Mouse (Mus musculus) hindbrain, embryonic 11.5 days (tissue): ENCODE results near the gene Gm28539. TPM values are rescaled to one million over a fixed set of nuclear protein-coding genes. Genes with fewer than 3 reads are reported as not detected.

Experiments
- ATAC-seq: fragments of 200-750 bp; cut with Nextera tagmentation; 2 replicates; pipeline ENCODE4 v1.8.0; 2017; ENCODE audit warnings: mild to moderate bottlenecking, moderate TSS enrichment, moderate library complexity; ENCODE audit not compliant: low FRiP score
- DNase-seq: peaks from one replicate; pipeline ENCODE4 v3.0.0-alpha.2; 2015; ENCODE audit warnings: low spot score
- H3K27ac ChIP-seq: fragments of 300-500 bp; sonication (generic); 2 replicates; pipeline ENCODE4 v1.5.1; 2014; ENCODE audit warnings: mild to moderate bottlenecking, low read depth, low read length
- H3K27me3 ChIP-seq: fragments of 300-500 bp; sonication (generic); 2 replicates; pipeline ENCODE4 v1.6.1; 2014; ENCODE audit warnings: mild to moderate bottlenecking, low read length, moderate library complexity, mixed read lengths; ENCODE audit not compliant: control insufficient read depth, insufficient read depth
- H3K36me3 ChIP-seq: fragments of 300-500 bp; sonication (generic); 2 replicates; pipeline ENCODE4 v1.6.1; 2014; ENCODE audit warnings: mild to moderate bottlenecking, low read length, moderate library complexity, mixed read lengths; ENCODE audit not compliant: control insufficient read depth, insufficient read depth
- H3K4me1 ChIP-seq: fragments of 300-500 bp; sonication (generic); replicated peaks from 2 replicates; pipeline ENCODE4 v1.6.1; 2014; ENCODE audit warnings: low read length, mixed read lengths; ENCODE audit not compliant: control insufficient read depth, insufficient read depth
- H3K4me2 ChIP-seq: fragments of 300-500 bp; sonication (generic); replicated peaks from 2 replicates; pipeline ENCODE4 v1.6.1; 2014; ENCODE audit warnings: mild to moderate bottlenecking, low read depth, low read length
- H3K4me3 ChIP-seq: fragments of 300-500 bp; sonication (generic); 2 replicates; pipeline ENCODE4 v1.5.1; 2014; ENCODE audit warnings: low read depth, low read length
- H3K9ac ChIP-seq: fragments of 300-500 bp; sonication (generic); 2 replicates; pipeline ENCODE4 v1.6.1; 2014; ENCODE audit warnings: low read depth, low read length
- H3K9me3 ChIP-seq: fragments of 300-500 bp; sonication (generic); 2 replicates; pipeline ENCODE4 v1.6.1; 2016; ENCODE audit warnings: low read length; ENCODE audit not compliant: control insufficient read depth
- WGBS: fragments of 180-500 bp; shearing (Covaris S2); extraction: QIAGEN DNeasy Blood & Tissue Kit; methylation state at CpG from one replicate; pipeline ENCODE4 v1.1.7; 2014; 5-methylcytosine and 5-hydroxymethylcytosine counted together
- polyA plus RNA-seq: library from polyadenylated mRNA; unstranded; fragments of >200 nt; fragmentation: Nextera tagmentation; extraction: Ambion mirVana; gene quantifications from 2 replicates; pipeline ENCODE4 v1.2.1, GENCODE M21; 2014

Gm28539 gene
- polyA plus RNA-seq, 1 experiment from 2014 or later = not detected

DNA sequence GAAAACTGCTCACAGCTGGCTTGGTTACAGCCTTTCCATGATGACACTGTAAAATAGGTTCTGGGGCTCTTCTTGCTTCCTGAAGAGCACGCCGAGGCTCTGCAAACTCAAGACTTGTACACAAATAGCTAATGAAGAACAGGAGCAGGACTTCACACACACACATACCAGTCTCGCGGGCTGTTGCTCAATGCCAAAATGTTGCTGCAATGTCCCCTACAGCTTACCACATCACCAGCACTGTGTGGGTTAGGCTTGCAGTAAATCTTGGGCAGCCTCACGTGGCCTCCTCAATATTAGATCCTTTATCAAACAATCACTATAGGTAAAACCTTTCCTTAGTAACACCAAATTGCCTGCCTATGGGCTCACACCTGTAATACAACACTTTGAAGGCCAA lies 27.4 kb upstream of the Gm28539 start:
- Histone ChIP-seq H3K9me3 (no peaks in the 10 kb centered on the region), H3K27me3 (no peaks in the 10 kb centered on the region), H3K4me1 (no peaks in the 10 kb centered on the region; the same call in 1 of the 2 replicates), H3K4me2 (no peak overlapping the region), H3K27ac (no peak overlapping the region), H3K4me3 (no peak overlapping the region), H3K9ac (no peak overlapping the region), H3K36me3 (no peaks in the 10 kb centered on the region)
- 96% methylated on average over 5 of the region's 5 CpGs for WGBS
- ATAC-seq (no peak), DNase-seq (no peak)

DNA sequence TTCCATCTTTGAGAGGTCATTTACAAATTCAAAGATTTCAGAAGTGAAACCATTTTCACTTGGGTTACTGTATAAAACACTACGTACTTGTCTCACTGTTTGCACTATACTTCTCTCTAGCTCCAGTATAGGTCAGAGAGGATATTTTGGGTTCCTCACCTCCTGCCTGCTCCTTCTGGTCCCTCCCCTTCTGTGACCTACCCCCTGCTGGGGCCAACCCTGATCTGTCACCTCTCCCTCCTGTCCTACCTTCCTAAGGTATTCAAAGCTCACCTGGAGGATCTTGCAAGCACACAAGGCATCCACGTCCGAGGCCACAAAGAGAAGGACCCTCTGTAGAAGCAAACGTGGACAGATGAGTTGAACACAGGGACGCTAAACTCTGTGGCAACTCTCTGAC lies 25.4 kb upstream of the Gm28539 start:
- peak overlapping the region; percentile 77 for H3K4me2 ChIP-seq
- no peak for DNase-seq
- H3K4me3 ChIP-seq = peak overlapping the region; percentile 84
- 7% methylated on average over 5 of the region's 5 CpGs for WGBS
- peak overlapping the region; percentile 58 for H3K9ac ChIP-seq
- no peaks in the 10 kb centered on the region for H3K27me3 ChIP-seq
- H3K27ac ChIP-seq = no peak overlapping the region
- no peaks in the 10 kb centered on the region; the same call in 1 of the 2 replicates for H3K4me1 ChIP-seq
- H3K36me3 ChIP-seq = 0 out of 2 replicates have a peak, but pooled peaks cover 3% of the 10 kb centered on the region
- H3K9me3 ChIP-seq = no peaks in the 10 kb centered on the region
- no peak; the same call in 1 of the 2 replicates for ATAC-seq

DNA sequence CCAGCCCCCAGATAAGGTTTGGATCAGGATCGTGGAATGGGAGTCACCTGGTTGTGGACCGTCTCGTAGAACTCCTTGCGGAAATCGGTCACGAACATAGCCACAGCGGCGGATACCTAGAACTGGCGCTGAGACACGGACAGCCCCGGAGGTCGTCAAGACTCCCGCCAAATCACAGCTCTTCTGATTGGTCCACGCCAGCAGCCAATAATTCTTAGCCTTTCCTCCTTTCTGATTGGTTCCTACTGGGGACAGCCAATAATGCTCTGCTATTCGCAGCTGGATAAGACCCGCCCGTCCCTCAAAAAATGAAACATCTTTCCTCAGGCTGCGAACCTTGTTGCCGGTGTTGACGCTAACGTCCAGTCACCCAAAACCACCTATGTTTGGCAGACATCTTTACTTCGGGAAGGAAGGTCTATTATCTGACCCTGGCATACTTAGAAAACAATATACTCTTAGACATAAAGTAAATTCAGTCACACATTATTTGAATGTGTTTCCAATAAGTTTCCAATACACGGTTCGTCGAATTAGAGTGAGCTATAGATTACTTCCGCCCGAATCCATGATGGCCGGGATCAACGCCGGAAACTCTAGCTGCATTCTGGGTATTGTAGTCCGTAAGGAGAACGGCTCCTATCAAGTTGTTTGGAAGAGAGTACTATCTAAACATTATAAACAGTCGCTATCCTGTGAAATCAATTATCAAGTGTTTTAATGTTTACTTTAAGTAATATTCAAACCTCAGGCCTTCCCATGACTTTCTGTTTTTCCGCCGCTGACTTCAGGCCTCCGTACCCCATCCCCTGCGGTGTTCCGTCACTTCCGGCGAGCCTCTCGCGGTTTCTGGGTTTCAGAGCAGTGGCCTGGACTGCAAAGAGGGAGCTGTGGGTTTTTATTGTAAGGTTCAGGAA lies 24.7 kb upstream of the Gm28539 start, which contains the start of the genes Ufd1 and Cdc45:
Gene Ufd1 (plus strand): TSS at position 312 of the 917 bp plus-strand sequence.
Gene Cdc45 (minus strand): TSS at position 520 of the 917 bp plus-strand sequence.
- WGBS = under 1% methylated on average over 42 of the region's 42 CpGs
- peak within 1 kb of the TSS; percentile 61 for H3K27ac ChIP-seq

DNA sequence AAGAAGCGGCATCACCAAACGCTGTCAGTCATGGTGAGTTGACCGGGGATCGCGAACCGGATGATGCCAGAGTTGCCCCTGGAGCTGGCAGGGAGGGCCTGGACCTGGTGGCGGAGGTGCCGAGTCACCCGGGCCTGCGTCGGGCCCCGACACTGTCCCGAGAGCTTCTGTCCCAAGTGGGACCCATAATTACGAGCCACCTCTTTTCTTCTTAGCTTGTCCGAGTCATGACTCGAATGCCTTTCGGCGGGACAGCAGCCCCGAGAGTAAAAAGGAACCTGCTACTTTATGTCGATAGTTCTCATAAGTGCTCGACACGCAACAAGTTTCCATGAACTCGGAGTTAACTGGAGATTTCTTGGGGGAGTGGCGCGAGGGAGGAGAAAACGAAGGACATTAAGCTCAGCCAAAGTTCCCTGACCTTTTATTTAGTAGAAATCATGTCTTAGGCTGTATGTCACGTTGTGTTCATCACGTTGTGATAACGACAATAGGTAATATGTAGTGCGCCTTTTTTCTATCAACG lies 23.9 kb upstream of the Gm28539 start:
- peak overlapping the region; percentile 61 for H3K4me2 ChIP-seq
- ATAC-seq = peak; percentile 65
- H3K9ac ChIP-seq = peak overlapping the region; percentile 80
- peak overlapping the region; percentile 84 for H3K4me3 ChIP-seq
- 0 out of 2 replicates have a peak, but pooled peaks cover 5% of the 10 kb centered on the region for H3K36me3 ChIP-seq
- no peaks in the 10 kb centered on the region for H3K9me3 ChIP-seq
- H3K27ac ChIP-seq = peak overlapping the region; percentile 61
- no peaks in the 10 kb centered on the region; the same call in 1 of the 2 replicates for H3K4me1 ChIP-seq
- 3% methylated on average over 31 of the region's 31 CpGs for WGBS
- no peaks in the 10 kb centered on the region for H3K27me3 ChIP-seq
- DNase-seq = no peak

More for the DNA sequence above, 24.7 kb upstream of the Gm28539 start, which contains the start of the genes Ufd1 and Cdc45:
- H3K9ac ChIP-seq = peak within 1 kb of the TSS; percentile 80
- peak within 1 kb of the TSS; percentile 77 for H3K4me2 ChIP-seq
- H3K4me3 ChIP-seq = peak within 1 kb of the TSS; percentile 84
- H3K27me3 ChIP-seq = no peaks in the 10 kb centered on the region
- peak; percentile 92 for DNase-seq
- ATAC-seq = peak; percentile 96
- H3K4me1 ChIP-seq = no peaks in the 10 kb centered on the region; the same call in 1 of the 2 replicates
- H3K36me3 ChIP-seq = 0 out of 2 replicates have a peak, but pooled peaks cover 3% of the 10 kb centered on the region
- no peaks in the 10 kb centered on the region for H3K9me3 ChIP-seq

DNA sequence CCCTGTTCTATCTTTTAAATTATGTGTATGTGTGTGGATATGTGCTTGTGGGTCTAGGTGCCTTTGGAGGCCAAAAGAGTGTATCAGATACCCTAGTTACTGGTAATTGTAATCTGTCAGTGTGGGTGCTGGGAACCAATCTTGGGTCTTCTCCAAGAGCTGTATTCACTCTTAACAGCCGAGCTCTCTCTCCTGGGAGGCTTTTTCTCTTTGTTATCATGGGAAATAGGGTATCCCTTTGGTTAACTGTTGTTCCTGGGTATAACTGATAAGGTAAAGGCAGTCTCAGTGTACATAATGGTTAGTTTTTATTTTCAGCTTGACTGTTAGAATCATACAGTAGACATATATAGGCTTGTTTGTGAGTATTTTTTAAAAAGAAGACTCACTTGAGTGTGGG lies 14.0 kb upstream of the Gm28539 start:
- H3K4me1 ChIP-seq = no peaks in the 10 kb centered on the region
- WGBS = 88% methylated on average over 1 of the region's 1 CpGs
- DNase-seq (no peak), ATAC-seq (no peak)
- H3K36me3 ChIP-seq = peaks cover 34% of the 10 kb centered on the region
- no peak overlapping the region for H3K4me3 ChIP-seq
- H3K9ac ChIP-seq = no peak overlapping the region
- no peaks in the 10 kb centered on the region for H3K9me3 ChIP-seq
- no peak overlapping the region for H3K27ac ChIP-seq
- H3K4me2 ChIP-seq = no peak overlapping the region
- H3K27me3 ChIP-seq = no peaks in the 10 kb centered on the region

DNA sequence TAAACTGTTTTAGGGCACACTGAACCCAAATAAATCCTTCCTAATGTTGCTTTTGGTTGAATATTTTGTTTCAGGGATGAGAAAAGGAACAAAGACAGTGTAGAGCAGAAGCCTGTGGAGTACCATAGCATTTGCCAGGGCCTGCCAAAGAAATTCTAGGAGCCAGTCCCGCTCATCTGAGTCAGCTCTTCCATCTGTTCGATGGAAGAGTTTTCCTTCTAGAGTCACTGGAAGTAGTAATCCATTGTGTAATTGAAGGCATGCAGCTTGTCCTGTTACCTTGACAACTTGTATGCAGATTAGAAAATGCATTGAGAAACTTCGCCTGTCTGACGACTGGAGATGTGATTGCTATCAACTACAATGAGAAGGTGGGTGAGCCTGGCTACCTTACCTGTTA lies 13.5 kb upstream of the Gm28539 start:
- Histone ChIP-seq H3K4me3 (no peak overlapping the region), H3K27me3 (no peaks in the 10 kb centered on the region), H3K36me3 (peaks cover 33% of the 10 kb centered on the region), H3K9ac (no peak overlapping the region), H3K9me3 (no peaks in the 10 kb centered on the region), H3K27ac (no peak overlapping the region), H3K4me1 (no peaks in the 10 kb centered on the region), H3K4me2 (no peak overlapping the region)
- no peak for ATAC-seq
- 78% methylated on average over 4 of the region's 4 CpGs for WGBS
- no peak for DNase-seq

DNA sequence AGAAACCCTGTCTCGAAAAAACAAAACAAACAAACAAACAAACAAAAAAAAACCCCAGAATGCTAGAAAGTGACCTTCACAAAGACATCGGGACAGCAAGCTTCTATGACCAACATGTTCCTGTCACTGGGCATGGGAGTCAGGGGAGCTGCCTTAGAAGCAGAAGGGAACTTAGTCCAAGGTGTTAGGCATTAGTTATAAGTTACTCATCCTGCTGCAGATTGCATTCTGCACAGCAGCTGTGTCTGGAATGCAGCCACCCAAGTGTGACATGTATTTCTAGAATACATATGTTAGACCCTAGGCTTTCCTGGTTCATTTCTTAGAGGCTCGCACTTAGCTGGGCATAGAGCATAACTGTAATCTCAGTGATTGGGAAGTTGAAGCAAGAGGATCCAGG lies 7.8 kb upstream of the Gm28539 start:
- no peak for DNase-seq
- 93% methylated on average over 3 of the region's 3 CpGs for WGBS
- Histone ChIP-seq H3K9me3 (no peaks in the 10 kb centered on the region), H3K9ac (no peak overlapping the region), H3K4me2 (no peak overlapping the region), H3K4me3 (no peak overlapping the region), H3K4me1 (no peaks in the 10 kb centered on the region), H3K36me3 (peaks cover 6% of the 10 kb centered on the region; the same call in 1 of the 2 replicates), H3K27ac (no peak overlapping the region), H3K27me3 (no peaks in the 10 kb centered on the region)
- no peak for ATAC-seq

DNA sequence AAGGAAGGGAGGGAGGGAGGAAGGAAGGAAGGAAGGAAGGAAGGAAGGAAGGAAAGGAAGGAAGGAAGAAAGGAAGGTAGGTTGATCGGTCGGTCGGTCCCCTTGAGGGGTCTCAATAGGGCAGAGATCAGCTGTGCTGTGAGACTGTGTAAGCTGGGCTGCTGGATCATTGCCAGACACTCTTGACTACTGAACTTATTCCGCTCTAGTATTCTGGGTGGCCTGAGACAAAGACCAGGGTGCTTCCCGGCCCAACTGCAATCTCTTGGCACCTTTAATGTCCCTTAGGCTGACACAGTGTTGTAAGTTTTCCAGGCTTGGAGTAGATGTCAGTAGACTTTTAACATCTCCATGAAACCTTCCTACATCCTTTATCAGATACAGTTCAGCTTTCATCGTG lies 7.3 kb upstream of the Gm28539 start:
- no peak for ATAC-seq
- Histone ChIP-seq H3K9ac (no peak overlapping the region), H3K9me3 (no peaks in the 10 kb centered on the region), H3K4me1 (no peaks in the 10 kb centered on the region), H3K27ac (no peak overlapping the region), H3K36me3 (peaks cover 6% of the 10 kb centered on the region; the same call in 1 of the 2 replicates), H3K27me3 (no peaks in the 10 kb centered on the region), H3K4me3 (no peak overlapping the region), H3K4me2 (no peak overlapping the region)
- WGBS = 94% methylated on average over 6 of the region's 6 CpGs
- no peak for DNase-seq
